Mouse (Mus musculus) B cell, adult 62 days (primary cell): ENCODE data around the gene Coq10b. TPM values are rescaled to one million over a fixed set of nuclear protein-coding genes. Genes with fewer than 3 reads are reported as not detected.

Source experiments
- total RNA-seq: library from RNA; stranded (reverse); gene quantifications from 4 replicates; pipeline ENCODE4 v1.2.4, GENCODE M21; 2023

The Coq10b gene
- 65.5 to 76.1 TPM (median 70.7 TPM) in 4 replicates for total RNA-seq

DNA sequence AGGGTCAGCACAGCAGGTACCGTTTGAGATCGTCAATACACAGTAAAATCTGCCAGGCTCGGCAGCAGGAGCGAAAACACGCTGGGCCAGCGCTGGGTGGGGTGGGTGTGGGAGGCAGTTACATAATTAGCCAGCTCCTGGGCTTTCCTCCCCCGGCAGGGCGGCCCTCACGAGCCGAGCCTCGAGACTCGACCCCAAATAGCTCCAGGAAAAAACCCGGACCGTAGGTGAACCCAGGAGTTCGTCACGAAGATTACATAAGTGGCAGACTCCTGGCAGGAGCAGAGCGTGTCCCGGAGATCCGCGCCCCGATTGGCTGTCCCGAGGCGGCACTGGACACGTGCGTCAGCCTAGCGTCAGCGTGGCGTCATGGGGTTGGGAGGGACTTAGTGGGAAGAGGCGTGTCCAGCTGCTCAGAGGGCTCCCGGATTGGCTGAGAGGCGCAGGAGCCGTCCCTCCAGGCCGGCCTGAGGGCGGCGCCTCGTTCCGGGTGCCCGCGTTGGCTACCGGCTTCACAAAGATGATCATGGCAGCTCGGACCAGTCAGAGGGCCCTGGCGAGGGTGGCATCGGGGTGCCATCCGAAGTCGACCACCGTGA is at the start of gene Coq10b:
Coq10b (plus strand) TSS at position 416 of the 599 bp plus-strand sequence.

DNA sequence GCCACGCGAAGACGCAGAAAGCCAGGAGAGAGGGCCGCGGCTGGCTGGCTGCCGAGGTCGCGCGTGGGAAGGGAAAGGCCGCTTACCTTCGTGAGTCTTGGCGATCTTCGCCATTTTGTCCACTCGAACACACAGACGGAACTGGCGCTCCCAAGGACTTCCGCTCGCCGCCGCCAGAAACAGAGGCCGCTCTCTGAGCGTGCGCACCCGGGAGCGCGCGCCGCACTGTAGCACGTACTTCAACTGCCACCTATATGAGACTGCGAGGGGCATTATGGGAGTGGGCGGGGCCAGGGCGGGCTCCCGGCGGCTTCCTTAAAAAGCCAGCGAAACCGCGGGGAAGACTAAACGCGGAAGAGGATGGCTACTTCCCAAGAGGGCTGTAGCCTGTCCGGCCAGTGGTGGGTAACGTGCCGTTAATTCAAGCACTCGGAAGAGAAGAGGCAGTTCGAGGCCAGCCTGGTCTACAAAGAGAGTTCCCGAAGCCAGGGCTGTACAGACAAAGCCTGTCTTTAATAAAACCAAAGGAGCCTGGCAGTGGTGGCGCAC is 25.2 kb upstream of the Coq10b start, which contains the start of gene Sf3b1:
Sf3b1 (minus strand) TSS at position 229 of the 549 bp plus-strand sequence.

DNA sequence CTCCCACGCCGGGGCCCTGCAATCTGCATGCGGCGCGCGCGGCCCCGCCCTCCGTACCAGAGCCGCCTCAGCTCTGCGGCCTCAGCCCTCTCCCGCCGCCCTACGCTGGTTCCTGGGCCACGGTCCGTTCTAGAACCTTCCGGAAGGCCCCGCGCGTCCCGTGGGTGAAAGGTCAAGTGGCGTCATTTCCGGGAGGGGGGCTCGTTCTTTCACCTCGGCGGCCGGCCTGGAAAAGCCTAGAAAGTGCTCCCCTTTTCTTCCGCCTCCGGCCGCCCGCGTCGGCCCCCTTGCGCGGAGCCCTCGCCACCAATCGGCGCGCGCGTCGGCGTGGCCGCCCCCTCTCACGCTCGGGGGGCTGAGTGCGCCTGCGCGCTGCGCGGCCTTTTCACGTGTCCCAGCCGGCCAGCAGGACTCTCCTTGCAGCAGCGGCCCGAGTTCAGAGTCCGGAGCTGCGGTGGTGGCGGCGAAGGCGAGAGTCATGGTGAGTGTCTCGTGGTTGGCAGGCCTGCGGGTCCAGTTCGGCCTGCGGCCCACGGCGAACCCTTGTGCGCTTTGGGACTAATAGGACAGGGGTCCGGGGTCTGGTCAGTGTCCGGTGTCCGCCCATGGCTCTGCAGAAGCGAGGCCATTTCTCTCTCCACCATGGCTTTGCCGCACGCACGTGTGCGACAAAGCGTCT is 35.5 kb downstream of the Coq10b start, which contains the start of the genes Hspe1 and Hspd1:
Hspe1 (plus strand) TSS at position 201 of the 679 bp plus-strand sequence.
Hspd1 (minus strand) TSS at position 312 of the 679 bp plus-strand sequence.

Other genes starting within 250 kb of the Coq10b start
- 393 to 441 TPM (median 425 TPM) in 4 replicates for gene Ankrd44, start 126.4 kb upstream of the Coq10b start, total RNA-seq
- 449 to 461 TPM (median 456 TPM) in 4 replicates for gene Sf3b1, start 25.3 kb upstream of the Coq10b start, total RNA-seq
- 135 to 169 TPM (median 140 TPM) in 4 replicates for gene Hspe1, start 35.4 kb downstream of the Coq10b start, total RNA-seq
- 124 to 155 TPM (median 132 TPM) in 4 replicates for gene Hspd1, start 35.5 kb downstream of the Coq10b start, total RNA-seq
- gene Mob4, start 78.5 kb downstream of the Coq10b start, total RNA-seq, result 106 to 107 TPM (median 106 TPM) in 4 replicates
- 6.4 to 9.9 TPM (median 9.1 TPM) in 4 replicates for gene Rftn2, start 174.0 kb downstream of the Coq10b start, total RNA-seq
- gene Mars2, start 184.4 kb downstream of the Coq10b start, total RNA-seq, result 13.2 to 14.3 TPM (median 13.7 TPM) in 4 replicates